8 mouse cellular contexts compared by ENCODE assay signal in genomic region chr1:105989640-105989984, GRCm38 (mm10). TPM values are rescaled to one million over a fixed set of nuclear protein-coding genes. Genes with fewer than 3 reads are reported as not detected.
DNase-seq lines count a peak whose midpoint lies in the region; ATAC-seq and TF ChIP-seq lines count a peak whose summit lies in the region.

No protein-coding gene starts in this region.

- peak overlapping the region; percentile 86 for H3K4me3 ChIP-seq in kidney, embryonic 14.5 days (ENCODE audit: low read length)
- peak overlapping the region; percentile 85 for H3K4me3 ChIP-seq in bone marrow macrophage, adult 2 months (ENCODE audit: insufficient read depth, low read length)
- peak overlapping the region; percentile 77 for H3K4me3 ChIP-seq in hindbrain, embryonic 13.5 days

- peaks cover 17% of the 10 kb centered on the region for H3K4me1 ChIP-seq in kidney, embryonic 14.5 days (ENCODE audit: control insufficient read depth, insufficient read depth, low read length)
- peaks cover 19% of the 10 kb centered on the region for H3K4me1 ChIP-seq in bone marrow macrophage, adult 2 months (ENCODE audit: control insufficient read depth, insufficient read depth, low read length)
- H3K4me1 ChIP-seq in hindbrain, embryonic 13.5 days (replicated peaks), result peaks cover 28% of the 10 kb centered on the region

- TF ChIP-seq CTCF in bone marrow macrophage, adult 2 months (IDR thresholded peaks at IDR 0.05; ENCODE audit: low read depth, low read length), result no peak

- intact Hi-C loops in left cerebral cortex, postnatal 14 days (cut with DNase I), result no loop called here

- 1% methylated on average over 13 of the region's 13 CpGs for WGBS in kidney, embryonic 14.5 days
- 2% methylated on average over 13 of the region's 13 CpGs for WGBS in hindbrain, embryonic 13.5 days

- no peaks in the 10 kb centered on the region for H3K27me3 ChIP-seq in kidney, embryonic 14.5 days (ENCODE audit: control insufficient read depth, insufficient read depth, low read length)
- H3K27me3 ChIP-seq in hindbrain, embryonic 13.5 days, result 0 out of 2 replicates have a peak, but pooled peaks cover 2% of the 10 kb centered on the region

- H3K27ac ChIP-seq in kidney, embryonic 14.5 days (ENCODE audit: low read depth, low read length), result no peak overlapping the region
- peak overlapping the region; percentile 81 for H3K27ac ChIP-seq in bone marrow macrophage, adult 2 months (ENCODE audit: insufficient read depth, low read depth, low read length)
- H3K27ac ChIP-seq in hindbrain, embryonic 13.5 days, result no peak overlapping the region

- H3K4me2 ChIP-seq in kidney, embryonic 14.5 days (replicated peaks; ENCODE audit: low read depth, low read length), result peak overlapping the region; percentile 79
- peak overlapping the region; percentile 67 for H3K4me2 ChIP-seq in hindbrain, embryonic 13.5 days

- no peaks in the 10 kb centered on the region for H3K9me3 ChIP-seq in kidney, embryonic 14.5 days (ENCODE audit: control insufficient read depth, low read length)
- no peaks in the 10 kb centered on the region for H3K9me3 ChIP-seq in hindbrain, embryonic 13.5 days

- H3K36me3 ChIP-seq in kidney, embryonic 14.5 days (ENCODE audit: control insufficient read depth, insufficient read depth, low read length), result no peaks in the 10 kb centered on the region
- H3K36me3 ChIP-seq in hindbrain, embryonic 13.5 days, result no peaks in the 10 kb centered on the region

- no peak for DNase-seq in kidney, adult 18-20 months
- no peak for DNase-seq in retina, embryonic 14.5 days (ENCODE audit: low spot score)
- DNase-seq in left cerebral cortex, postnatal 14 days (ENCODE audit: low spot score in 2 of 2), result no peak
- DNase-seq in gastrocnemius, postnatal 10 days, result no peak

- ATAC-seq in kidney, embryonic 14.5 days (ENCODE audit: low FRiP score, low TSS enrichment), result peak; percentile 7
- peak; percentile 14 for ATAC-seq in hindbrain, embryonic 13.5 days (ENCODE audit: low FRiP score)
- peak; percentile 2; the same call in 1 of the 2 replicates for ATAC-seq in megakaryocyte-erythroid progenitor cell, adult 5-6 weeks (replicated peaks; ENCODE audit: low FRiP score, low TSS enrichment, poor library complexity, severe bottlenecking)

- no peak for TF ChIP-seq POLR2A in bone marrow macrophage, adult 2 months (IDR thresholded peaks at IDR 0.05; ENCODE audit: borderline replicate concordance, low read depth, low read length)

- peak overlapping the region; percentile 67 for H3K9ac ChIP-seq in kidney, embryonic 14.5 days (ENCODE audit: low read depth, low read length)
- peak overlapping the region; percentile 64 for H3K9ac ChIP-seq in hindbrain, embryonic 13.5 days

RNA-seq across cellular contexts. Expression of gene Zcchc2, which starts 0.6 kb away (rescaled TPM):
- polyA plus RNA-seq in kidney, embryonic 14.5 days (2014; fragmentation: Nextera tagmentation; extraction: Ambion mirVana), result 3.3 and 5.0 TPM in 2 replicates
- polyA plus RNA-seq in bone marrow macrophage, adult 2 months (2012; ENCODE audit: insufficient read depth, insufficient read length, missing spikeins), result 15.9 and 18.0 TPM in 2 replicates
- polyA plus RNA-seq in hindbrain, embryonic 13.5 days (2015; fragmentation: Nextera tagmentation; extraction: Ambion mirVana), result 2.2 TPM in 2 replicates
- total RNA-seq in megakaryocyte-erythroid progenitor cell, adult 5-6 weeks (2014; fragmentation: Nextera tagmentation), result 16.8 and 18.3 TPM in 2 replicates
- total RNA-seq in megakaryocyte-erythroid progenitor cell, adult 5-6 weeks (2017), result 14.2 and 15.4 TPM in 2 replicates
- total RNA-seq in left cerebral cortex, postnatal 14 days (2021), result 10 to 100 TPM; 23.8 to 24.0 TPM
- total RNA-seq in gastrocnemius, postnatal 10 days (2021), result 1 to 10 TPM; 6.6 to 8.4 TPM
